Mouse (Mus musculus): ENCODE measurements around the gene Cntrob. TPM values are rescaled to one million over a fixed set of nuclear protein-coding genes. Genes with fewer than 3 reads are reported as not detected.

Cntrob gene
- polyA plus RNA-seq, 1 experiment from 2014 or later: 18.9 TPM

DNA sequence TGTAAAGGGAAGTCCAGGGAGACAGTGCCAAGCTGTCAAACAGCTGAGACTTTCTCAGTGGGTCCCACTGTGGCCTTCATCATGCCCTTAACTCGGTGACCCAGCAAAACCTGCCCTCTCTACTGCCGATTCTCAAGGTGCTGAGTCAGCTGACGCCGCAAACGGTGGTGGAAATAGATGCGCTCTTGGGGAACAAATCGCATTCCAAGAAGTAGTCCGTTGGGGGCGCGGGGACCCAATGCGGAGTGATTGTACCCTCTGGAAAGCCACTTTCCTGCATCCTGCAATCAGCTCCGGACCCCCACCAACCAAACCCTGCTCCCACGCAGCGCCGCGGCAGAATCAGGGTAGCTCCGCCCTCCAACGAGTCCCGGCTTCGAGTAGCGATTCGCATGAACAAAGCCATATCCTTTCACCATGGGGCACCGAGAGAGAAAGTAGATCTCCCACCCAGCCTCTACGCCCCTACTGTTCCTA is 8.4 kb upstream of the Cntrob start:
- peak overlapping the region; percentile 70 for H3K4me2 ChIP-seq (ENCODE audit: low read depth, low read length)
- under 1% methylated on average over 24 of the region's 24 CpGs for WGBS
- H3K36me3 ChIP-seq (ENCODE audit: control insufficient read depth, insufficient read depth, low read length): no peaks in the 10 kb centered on the region
- peak; percentile 73; the same call in 1 of the 2 replicates for ATAC-seq (ENCODE audit: insufficient read depth, low FRiP score)
- peak overlapping the region; percentile 38 for H3K27ac ChIP-seq (ENCODE audit: low read length)
- H3K9ac ChIP-seq (ENCODE audit: low read length): peak overlapping the region; percentile 77
- H3K4me1 ChIP-seq (ENCODE audit: control insufficient read depth, insufficient read depth, low read length): peaks cover 17% of the 10 kb centered on the region
- H3K4me3 ChIP-seq (replicated peaks; ENCODE audit: low read length): peak overlapping the region; percentile 67
- H3K9me3 ChIP-seq (replicated peaks; ENCODE audit: control insufficient read depth, low read length): no peaks in the 10 kb centered on the region
- H3K27me3 ChIP-seq (ENCODE audit: control insufficient read depth, insufficient read depth, low read length): peaks cover 8% of the 10 kb centered on the region

DNA sequence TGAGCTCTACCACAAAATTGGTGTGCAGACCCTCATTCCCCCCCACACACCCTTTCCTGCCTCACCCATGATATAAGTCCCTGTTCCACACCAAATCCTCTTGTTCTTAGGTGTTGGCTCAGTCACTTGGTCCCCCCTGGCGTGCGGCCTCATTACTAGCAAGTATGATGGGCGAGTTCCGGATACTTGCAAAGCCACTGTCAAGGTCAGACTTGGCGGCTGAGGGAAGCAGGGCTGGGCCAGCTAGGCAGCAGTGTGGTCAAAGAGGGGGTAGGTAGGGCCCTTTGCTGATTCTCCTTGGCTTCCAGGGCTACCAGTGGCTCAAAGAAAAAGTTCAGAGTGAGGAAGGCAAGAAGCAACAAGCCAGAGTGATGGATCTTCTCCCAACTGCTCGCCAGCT is 7.6 kb upstream of the Cntrob start:
- H3K4me2 ChIP-seq (ENCODE audit: low read depth, low read length): peak overlapping the region; percentile 70; the same call in 1 of the 2 replicates
- H3K9me3 ChIP-seq (replicated peaks; ENCODE audit: control insufficient read depth, low read length): no peaks in the 10 kb centered on the region
- H3K4me3 ChIP-seq (replicated peaks; ENCODE audit: low read length): no peak overlapping the region
- H3K9ac ChIP-seq (ENCODE audit: low read length): no peak overlapping the region; the same call in 1 of the 2 replicates
- 85% methylated on average over 6 of the region's 6 CpGs for WGBS
- H3K4me1 ChIP-seq (ENCODE audit: control insufficient read depth, insufficient read depth, low read length): peaks cover 23% of the 10 kb centered on the region
- no peak for ATAC-seq (ENCODE audit: insufficient read depth, low FRiP score)
- no peak overlapping the region for H3K27ac ChIP-seq (ENCODE audit: low read length)
- H3K36me3 ChIP-seq (ENCODE audit: control insufficient read depth, insufficient read depth, low read length): no peaks in the 10 kb centered on the region
- H3K27me3 ChIP-seq (ENCODE audit: control insufficient read depth, insufficient read depth, low read length): peaks cover 8% of the 10 kb centered on the region

DNA sequence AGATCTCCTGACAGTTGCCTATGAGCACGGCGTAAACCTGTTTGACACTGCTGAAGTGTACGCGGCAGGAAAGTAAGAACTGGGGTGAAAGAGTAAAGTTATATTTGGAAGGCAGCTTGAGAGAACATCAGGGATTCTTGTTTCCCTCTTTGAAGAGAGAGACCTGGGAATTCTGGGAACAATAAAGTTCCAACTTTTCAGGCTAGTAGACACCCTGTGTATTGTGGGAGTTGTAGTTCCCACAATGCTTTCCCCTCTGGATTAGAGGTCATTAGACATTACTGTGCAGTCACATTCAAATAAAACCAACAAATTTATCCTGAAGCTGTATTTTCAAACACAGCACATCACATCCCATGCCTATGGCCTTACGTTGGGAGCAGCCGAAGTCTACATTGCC is 4.9 kb upstream of the Cntrob start:
- Histone ChIP-seq H3K4me2 (ENCODE audit: low read depth, low read length) (no peak overlapping the region), H3K27me3 (ENCODE audit: control insufficient read depth, insufficient read depth, low read length) (peaks cover 8% of the 10 kb centered on the region), H3K36me3 (ENCODE audit: control insufficient read depth, insufficient read depth, low read length) (no peaks in the 10 kb centered on the region), H3K9ac (ENCODE audit: low read length) (no peak overlapping the region), H3K9me3 (replicated peaks; ENCODE audit: control insufficient read depth, low read length) (no peaks in the 10 kb centered on the region), H3K27ac (ENCODE audit: low read length) (no peak overlapping the region), H3K4me1 (ENCODE audit: control insufficient read depth, insufficient read depth, low read length) (peaks cover 33% of the 10 kb centered on the region), H3K4me3 (replicated peaks; ENCODE audit: low read length) (no peak overlapping the region)
- ATAC-seq (ENCODE audit: insufficient read depth, low FRiP score): no peak
- WGBS: 89% methylated on average over 6 of the region's 6 CpGs

DNA sequence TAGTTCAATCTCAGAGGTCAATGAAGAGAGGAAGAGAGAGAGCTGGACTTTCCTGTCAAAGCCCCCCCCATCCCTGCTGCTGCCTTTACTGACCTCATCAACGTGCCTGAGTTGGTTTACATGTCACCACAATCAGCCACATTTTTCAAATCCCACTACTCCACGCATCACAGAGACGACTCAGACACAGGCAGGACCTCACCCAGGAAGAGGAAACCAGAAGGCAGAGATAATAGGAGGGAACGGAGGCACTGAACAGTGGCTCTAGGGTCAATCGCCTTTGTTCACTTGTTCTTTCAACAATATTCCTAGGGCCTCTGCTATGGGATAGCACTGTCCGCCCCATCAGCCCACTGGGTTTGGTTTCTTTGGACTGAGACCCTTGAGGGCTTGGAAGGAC is 4.1 kb upstream of the Cntrob start:
- WGBS: 47% methylated on average over 6 of the region's 6 CpGs

DNA sequence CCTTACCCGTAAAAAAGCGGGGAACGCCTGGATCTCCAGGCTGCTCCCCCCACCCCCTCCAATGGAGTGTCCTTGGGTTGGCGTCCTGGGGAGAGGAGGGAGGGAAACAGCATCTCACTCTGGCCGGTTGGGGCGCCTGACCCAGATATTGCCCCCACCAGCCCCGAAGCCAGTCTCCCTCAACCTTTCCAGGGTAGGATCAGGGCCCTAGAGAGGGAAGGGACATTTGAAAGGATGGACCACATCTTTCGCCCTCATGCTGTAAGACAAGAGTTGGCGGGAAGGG is 3.5 kb upstream of the Cntrob start:
- Histone ChIP-seq H3K4me3 (replicated peaks; ENCODE audit: low read length) (no peak overlapping the region), H3K4me2 (ENCODE audit: low read depth, low read length) (no peak overlapping the region), H3K9ac (ENCODE audit: low read length) (no peak overlapping the region), H3K9me3 (replicated peaks; ENCODE audit: control insufficient read depth, low read length) (no peaks in the 10 kb centered on the region), H3K4me1 (ENCODE audit: control insufficient read depth, insufficient read depth, low read length) (peaks cover 32% of the 10 kb centered on the region), H3K27ac (ENCODE audit: low read length) (no peak overlapping the region), H3K36me3 (ENCODE audit: control insufficient read depth, insufficient read depth, low read length) (no peaks in the 10 kb centered on the region), H3K27me3 (ENCODE audit: control insufficient read depth, insufficient read depth, low read length) (peaks cover 8% of the 10 kb centered on the region)
- WGBS: 20% methylated on average over 9 of the region's 9 CpGs
- ATAC-seq (ENCODE audit: insufficient read depth, low FRiP score): no peak

More for the DNA sequence above, 4.1 kb upstream of the Cntrob start:
- ATAC-seq (ENCODE audit: insufficient read depth, low FRiP score): no peak
- H3K4me2 ChIP-seq (ENCODE audit: low read depth, low read length): no peak overlapping the region
- no peaks in the 10 kb centered on the region for H3K9me3 ChIP-seq (replicated peaks; ENCODE audit: control insufficient read depth, low read length)
- H3K36me3 ChIP-seq (ENCODE audit: control insufficient read depth, insufficient read depth, low read length): no peaks in the 10 kb centered on the region
- H3K27ac ChIP-seq (ENCODE audit: low read length): no peak overlapping the region
- no peak overlapping the region for H3K9ac ChIP-seq (ENCODE audit: low read length)
- H3K4me3 ChIP-seq (replicated peaks; ENCODE audit: low read length): no peak overlapping the region
- peaks cover 8% of the 10 kb centered on the region for H3K27me3 ChIP-seq (ENCODE audit: control insufficient read depth, insufficient read depth, low read length)
- H3K4me1 ChIP-seq (ENCODE audit: control insufficient read depth, insufficient read depth, low read length): peaks cover 31% of the 10 kb centered on the region

DNA sequence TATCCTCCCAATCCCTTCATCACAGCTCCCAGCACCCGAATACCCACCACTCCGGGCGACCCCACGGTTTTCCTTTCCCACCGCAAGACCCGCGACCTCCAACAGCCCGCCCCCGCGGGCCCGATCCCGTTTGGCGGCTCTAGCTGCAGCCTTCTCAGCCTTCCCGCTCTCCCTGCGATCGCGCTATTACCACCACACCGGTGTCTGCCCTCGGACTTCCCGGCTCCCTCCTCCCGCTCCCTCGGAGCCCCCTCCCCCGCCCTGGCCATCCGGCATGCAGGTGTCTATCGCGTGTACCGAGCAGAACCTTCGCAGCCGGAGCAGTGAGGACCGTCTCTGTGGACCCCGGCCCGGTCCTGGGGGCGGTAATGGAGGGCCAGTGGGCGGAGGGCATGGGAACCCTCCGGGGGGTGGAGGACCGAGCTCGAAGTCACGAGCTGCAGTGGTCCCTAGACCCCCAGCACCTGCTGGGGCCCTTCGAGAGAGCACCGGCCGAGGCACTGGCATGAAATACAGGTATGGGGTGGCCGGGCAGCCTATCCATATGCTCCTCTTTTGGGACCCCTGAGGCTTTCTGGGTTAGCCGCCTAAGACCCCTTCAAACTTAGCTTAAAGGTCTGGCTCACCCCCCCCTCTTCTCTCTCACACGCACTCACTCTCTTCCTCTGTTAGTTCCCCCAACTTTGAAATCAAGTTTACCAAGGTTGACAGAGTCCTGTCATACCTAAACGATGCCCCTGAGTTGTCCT is 3.0 kb upstream of the Cntrob start:
- ATAC-seq (ENCODE audit: insufficient read depth, low FRiP score): no peak
- Histone ChIP-seq H3K4me2 (ENCODE audit: low read depth, low read length) (peak overlapping the region; percentile 99), H3K4me3 (replicated peaks; ENCODE audit: low read length) (peak overlapping the region; percentile 59), H3K27ac (ENCODE audit: low read length) (no peak overlapping the region), H3K9ac (ENCODE audit: low read length) (peak overlapping the region; percentile 76), H3K36me3 (ENCODE audit: control insufficient read depth, insufficient read depth, low read length) (no peaks in the 10 kb centered on the region), H3K4me1 (ENCODE audit: control insufficient read depth, insufficient read depth, low read length) (peaks cover 35% of the 10 kb centered on the region), H3K9me3 (replicated peaks; ENCODE audit: control insufficient read depth, low read length) (no peaks in the 10 kb centered on the region), H3K27me3 (ENCODE audit: control insufficient read depth, insufficient read depth, low read length) (peaks cover 8% of the 10 kb centered on the region)
- under 1% methylated on average over 45 of the region's 45 CpGs for WGBS

DNA sequence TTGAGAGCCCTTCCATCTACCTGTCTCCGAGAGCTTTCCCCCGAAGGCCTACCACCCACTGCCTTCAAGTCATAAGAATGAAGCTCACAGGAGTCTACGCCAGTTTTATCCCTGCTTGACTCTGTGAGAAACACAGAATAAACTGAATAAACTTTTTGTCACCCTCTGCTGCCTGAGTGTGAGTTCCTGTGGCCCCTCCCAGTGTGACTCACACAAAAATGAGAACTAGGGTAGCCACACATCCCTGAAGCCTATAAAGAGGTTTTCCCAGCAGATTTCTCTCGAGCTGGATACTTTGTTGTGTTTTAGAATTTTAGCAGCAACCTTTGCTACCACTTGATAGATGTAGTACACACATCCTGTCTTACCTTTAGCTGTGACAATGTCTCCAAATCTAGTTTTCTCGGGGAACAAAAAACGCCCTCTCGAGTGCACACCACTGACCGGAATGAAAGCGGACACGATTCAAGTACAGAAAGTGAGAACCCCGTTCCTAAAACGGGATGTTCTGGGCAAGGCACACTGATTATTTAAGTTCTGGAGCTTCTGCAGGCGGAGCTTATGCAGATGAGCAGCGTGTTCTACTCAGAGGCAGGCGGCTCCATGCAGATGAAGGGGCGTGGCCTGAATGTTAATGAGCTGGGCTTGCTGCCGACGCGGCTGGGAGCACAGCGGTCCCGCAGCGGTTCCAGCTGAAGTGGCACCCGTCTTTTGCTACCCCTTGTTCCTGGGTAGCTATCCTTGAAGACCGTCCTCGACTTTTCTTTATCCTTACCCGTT is 2.2 kb upstream of the Cntrob start, which contains the start of gene Kcnab3:
TSS of gene Kcnab3 (plus strand) at position 631 of the 780 bp plus-strand sequence.
- Histone ChIP-seq H3K4me2 (ENCODE audit: low read depth, low read length) (peak within 1 kb of the TSS; percentile 99), H3K9ac (ENCODE audit: low read length) (peak within 1 kb of the TSS; percentile 76), H3K4me3 (replicated peaks; ENCODE audit: low read length) (peak within 1 kb of the TSS; percentile 59), H3K27ac (ENCODE audit: low read length) (peak within 1 kb of the TSS; percentile 84), H3K27me3 (ENCODE audit: control insufficient read depth, insufficient read depth, low read length) (peaks cover 8% of the 10 kb centered on the region), H3K36me3 (ENCODE audit: control insufficient read depth, insufficient read depth, low read length) (no peaks in the 10 kb centered on the region), H3K9me3 (replicated peaks; ENCODE audit: control insufficient read depth, low read length) (no peaks in the 10 kb centered on the region), H3K4me1 (ENCODE audit: control insufficient read depth, insufficient read depth, low read length) (peaks cover 33% of the 10 kb centered on the region)
- peak; percentile 72; the same call in 1 of the 2 replicates for ATAC-seq (ENCODE audit: insufficient read depth, low FRiP score)
- 10% methylated on average over 26 of the region's 26 CpGs for WGBS

DNA sequence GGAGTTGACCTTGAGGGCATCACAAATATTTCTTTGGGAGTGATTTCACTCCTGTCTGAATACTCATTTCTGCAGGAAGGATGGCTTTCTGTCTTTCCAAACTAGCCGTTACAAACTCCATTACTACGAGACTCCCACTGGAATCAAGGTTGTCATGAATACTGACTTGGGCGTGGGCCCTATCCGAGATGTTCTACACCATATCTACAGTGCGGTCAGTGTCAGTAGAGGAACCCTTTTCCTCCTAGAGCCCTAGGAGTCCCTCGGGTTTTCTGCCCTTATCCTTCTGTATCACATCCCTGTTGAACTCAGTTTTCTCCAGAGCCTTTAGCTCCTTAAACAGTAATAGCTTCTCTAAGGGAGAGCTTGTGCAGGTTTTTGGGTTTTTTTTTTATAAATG is 1.2 kb upstream of the Cntrob start:
- Histone ChIP-seq H3K4me2 (ENCODE audit: low read depth, low read length) (peak overlapping the region; percentile 93), H3K36me3 (ENCODE audit: control insufficient read depth, insufficient read depth, low read length) (no peaks in the 10 kb centered on the region), H3K9ac (ENCODE audit: low read length) (0 out of 2 replicates have a peak overlapping the region, but pooled peaks have one; percentile 83), H3K4me3 (replicated peaks; ENCODE audit: low read length) (peak overlapping the region; percentile 77), H3K4me1 (ENCODE audit: control insufficient read depth, insufficient read depth, low read length) (peaks cover 33% of the 10 kb centered on the region), H3K27me3 (ENCODE audit: control insufficient read depth, insufficient read depth, low read length) (peaks cover 8% of the 10 kb centered on the region), H3K27ac (ENCODE audit: low read length) (no peak overlapping the region), H3K9me3 (replicated peaks; ENCODE audit: control insufficient read depth, low read length) (no peaks in the 10 kb centered on the region)
- WGBS: 77% methylated on average over 6 of the region's 6 CpGs
- no peak for ATAC-seq (ENCODE audit: insufficient read depth, low FRiP score)
